Mouse (Mus musculus) olfactory bulb, adult 2 months (tissue): ENCODE measurements around the gene 1110017D15Rik. TPM values are rescaled to one million over a fixed set of nuclear protein-coding genes. Genes with fewer than 3 reads are reported as not detected.

ENCODE experiments used
- H3K27ac ChIP-seq: fragments of 200-500 bp; 2 replicates; pipeline ENCODE4 v1.5.1; 2012; ENCODE audit warnings: low read depth, low read length; ENCODE audit not compliant: insufficient read depth
- H3K4me1 ChIP-seq: fragments of 200-500 bp; 2 replicates; pipeline ENCODE4 v1.6.1; 2012; ENCODE audit warnings: low read length; ENCODE audit not compliant: control insufficient read depth, insufficient read depth
- H3K4me3 ChIP-seq: fragments of 200-500 bp; 2 replicates; pipeline ENCODE4 v1.5.1; 2012; ENCODE audit warnings: mild to moderate bottlenecking, low read depth, low read length, moderate library complexity; ENCODE audit not compliant: insufficient read depth
- CTCF ChIP-seq: fragments of 200-500 bp; IDR thresholded peaks from 2 replicates; pipeline ENCODE4 v1.5.1; 2012; ENCODE audit warnings: low read depth, mild to moderate bottlenecking, low read length, moderate library complexity; ENCODE audit not compliant: insufficient read depth
- POLR2A ChIP-seq: fragments of 200-500 bp; IDR thresholded peaks from 2 replicates; pipeline ENCODE4 v1.6.1; 2012; ENCODE audit warnings: mild to moderate bottlenecking, low read depth, low read length, moderate library complexity; ENCODE audit not compliant: insufficient read depth
- WGBS: fragments of 180-500 bp; shearing (Covaris S2); methylation state at CpG from one replicate; pipeline ENCODE4 v1.1.7; 2018; 5-methylcytosine and 5-hydroxymethylcytosine counted together
- polyA plus RNA-seq: library from polyadenylated mRNA; stranded (reverse); fragments of >200 nt; gene quantifications from 2 replicates; pipeline ENCODE4 v1.2.4, GENCODE M21; 2012; ENCODE audit warnings: low replicate concordance; ENCODE audit not compliant: missing spikeins, insufficient read depth, insufficient read length

1110017D15Rik gene
- polyA plus RNA-seq, 1 experiment = not detected

DNA sequence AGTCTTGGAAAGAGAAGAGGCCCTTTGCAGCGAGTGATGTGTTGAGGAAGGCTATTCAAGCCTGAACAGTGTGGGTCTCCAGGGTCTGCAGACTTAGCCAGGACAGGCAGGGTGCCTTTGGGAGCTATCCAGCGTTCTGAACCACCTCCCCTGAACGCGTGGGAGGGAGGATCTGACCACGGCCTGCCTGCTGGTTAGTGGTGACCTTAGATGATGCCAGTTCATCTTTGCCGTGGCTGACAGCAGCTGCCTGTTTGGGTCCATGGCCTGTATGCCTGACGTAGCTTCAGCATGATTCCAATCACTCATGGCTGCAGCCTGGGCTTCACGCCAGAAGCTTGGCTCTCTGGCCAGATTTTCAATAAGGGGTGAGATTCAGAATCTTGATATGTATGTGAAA is 28.9 kb upstream of the 1110017D15Rik start:
- Histone ChIP-seq H3K27ac (no peak overlapping the region), H3K4me1 (peaks cover 14% of the 10 kb centered on the region), H3K4me3 (no peak overlapping the region)
- 32% methylated on average over 8 of the region's 8 CpGs for WGBS
- TF ChIP-seq POLR2A (no peak), CTCF (no peak)

DNA sequence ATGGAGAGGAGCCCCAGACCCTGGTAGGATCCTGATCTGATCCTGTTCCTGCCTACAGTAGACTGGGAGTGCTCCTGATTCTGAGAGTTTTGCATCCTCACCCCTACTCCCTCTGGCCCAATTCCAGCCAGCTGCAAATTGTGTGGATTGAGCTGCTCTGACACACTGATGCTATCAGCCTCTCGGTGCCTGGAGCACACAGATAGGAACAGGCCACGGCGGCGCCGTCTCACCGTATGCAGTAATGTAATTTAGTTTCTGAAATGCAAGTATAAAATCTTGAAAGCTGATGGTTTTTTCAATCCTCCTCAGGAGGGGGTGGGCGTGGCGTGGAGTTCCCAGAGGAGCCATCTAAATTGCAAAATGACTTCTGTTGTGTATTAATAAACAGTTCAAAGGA is 25.0 kb upstream of the 1110017D15Rik start:
- H3K4me3 ChIP-seq = no peak overlapping the region
- TF ChIP-seq POLR2A = no peak
- peaks cover 19% of the 10 kb centered on the region for H3K4me1 ChIP-seq
- H3K27ac ChIP-seq = no peak overlapping the region
- 59% methylated on average over 8 of the region's 8 CpGs for WGBS

- TF ChIP-seq POLR2A = no peak
- TF ChIP-seq CTCF = no peak
- WGBS = 83% methylated on average over 5 of the region's 5 CpGs
- Histone ChIP-seq H3K27ac (no peak overlapping the region), H3K4me1 (peaks cover 17% of the 10 kb centered on the region), H3K4me3 (no peak overlapping the region)
Observed at GRCm38 (mm10) chr4:41534866-41535265, 17.7 kb upstream of the 1110017D15Rik start.

DNA sequence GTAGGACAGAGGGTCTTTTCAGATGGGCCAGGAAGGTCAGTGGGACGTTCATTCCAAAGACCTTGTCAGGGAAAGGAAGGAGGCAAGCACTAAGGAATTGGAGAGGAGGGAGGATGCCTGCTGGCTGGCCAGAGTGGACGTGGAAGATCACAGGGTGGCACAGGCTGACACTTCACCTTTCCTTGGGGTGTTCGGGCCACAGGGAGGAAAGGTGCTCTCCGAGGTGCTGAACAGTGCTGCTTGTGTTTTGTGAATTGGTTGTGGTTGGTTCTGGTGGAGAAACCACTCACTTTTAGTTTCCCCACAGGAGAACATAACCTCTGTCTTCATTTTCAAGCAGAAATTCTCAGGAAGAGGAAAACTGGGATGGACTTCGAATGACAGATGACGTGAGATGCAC is 15.3 kb upstream of the 1110017D15Rik start:
- Histone ChIP-seq H3K4me1 (peaks cover 20% of the 10 kb centered on the region), H3K4me3 (no peak overlapping the region), H3K27ac (no peak overlapping the region)
- WGBS = 53% methylated on average over 6 of the region's 6 CpGs
- TF ChIP-seq CTCF = no peak

- Histone ChIP-seq H3K4me3 (no peak overlapping the region), H3K27ac (no peak overlapping the region), H3K4me1 (peaks cover 28% of the 10 kb centered on the region)
- WGBS = 58% methylated on average over 8 of the region's 8 CpGs
- TF ChIP-seq CTCF (no peak), POLR2A (no peak)
Observed at GRCm38 (mm10) chr4:41527996-41528395, 10.9 kb upstream of the 1110017D15Rik start.

DNA sequence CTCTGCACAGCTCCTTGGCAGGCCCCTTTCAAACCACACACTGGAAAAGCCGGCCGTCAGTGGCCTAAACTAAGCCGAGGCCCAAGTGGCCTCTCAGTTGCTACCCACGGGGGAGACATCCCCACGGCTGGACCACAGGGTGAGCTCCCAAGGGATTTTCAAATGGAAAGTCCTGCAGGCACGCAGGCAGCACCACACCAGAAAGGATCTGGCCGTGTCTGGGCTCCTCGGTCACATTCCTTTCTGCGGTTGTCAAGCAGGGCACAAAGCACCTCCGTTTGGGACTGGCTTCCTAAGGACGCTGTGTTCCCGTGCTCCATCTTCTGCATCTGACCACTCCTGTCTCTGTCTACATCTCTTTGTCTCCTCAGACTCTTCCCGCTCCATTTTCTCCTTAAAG is 9.9 kb upstream of the 1110017D15Rik start:
- no peak for TF ChIP-seq CTCF
- no peak for TF ChIP-seq POLR2A
- H3K4me1 ChIP-seq = peaks cover 24% of the 10 kb centered on the region
- H3K4me3 ChIP-seq = no peak overlapping the region
- H3K27ac ChIP-seq = no peak overlapping the region
- 60% methylated on average over 13 of the region's 13 CpGs for WGBS

DNA sequence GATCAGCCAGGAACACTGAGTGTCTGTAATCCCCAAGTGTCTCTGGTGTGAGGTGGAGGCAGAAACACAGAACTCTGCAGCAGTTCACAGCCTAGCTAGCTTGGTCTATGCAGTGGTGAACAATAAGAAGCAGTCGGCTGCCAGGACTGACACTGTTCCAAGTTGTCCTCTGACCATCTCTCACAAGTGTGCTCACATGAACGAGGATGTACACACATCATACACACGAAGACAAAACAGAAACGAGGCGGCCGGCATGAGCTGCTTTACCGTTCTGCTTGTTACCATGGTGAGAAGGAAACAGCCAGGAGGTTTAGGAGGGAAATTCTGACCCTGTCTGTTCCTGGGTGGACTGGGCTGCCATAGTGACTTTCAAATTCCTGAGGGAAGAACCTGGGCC is 9.4 kb upstream of the 1110017D15Rik start:
- Histone ChIP-seq H3K4me3 (no peak overlapping the region), H3K4me1 (peaks cover 26% of the 10 kb centered on the region), H3K27ac (no peak overlapping the region)
- WGBS = 26% methylated on average over 7 of the region's 7 CpGs
- no peak for TF ChIP-seq POLR2A
- no peak for TF ChIP-seq CTCF

DNA sequence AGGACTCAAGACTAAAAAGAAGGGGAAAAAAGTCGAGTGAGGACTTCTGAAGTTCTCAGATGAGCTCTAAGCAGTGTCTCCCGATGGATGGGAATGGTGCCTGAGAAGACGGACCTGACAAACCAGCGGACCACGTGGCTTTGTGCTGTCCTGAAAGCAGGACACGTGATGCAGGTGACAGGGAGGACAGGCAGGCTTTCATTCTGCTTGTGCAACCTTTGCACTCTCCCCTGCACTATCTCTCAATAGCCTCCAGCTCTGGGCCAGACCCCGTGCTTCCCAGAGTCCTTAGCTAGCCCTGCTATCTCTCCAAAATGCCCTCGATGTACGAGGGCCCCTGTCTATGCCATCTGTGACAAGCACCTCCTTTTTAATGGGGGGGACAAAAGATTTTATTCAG is 7.7 kb upstream of the 1110017D15Rik start:
- WGBS = 80% methylated on average over 9 of the region's 9 CpGs
- no peak overlapping the region for H3K4me3 ChIP-seq
- H3K27ac ChIP-seq = no peak overlapping the region
- peaks cover 32% of the 10 kb centered on the region for H3K4me1 ChIP-seq
- TF ChIP-seq POLR2A (no peak), CTCF (no peak)

DNA sequence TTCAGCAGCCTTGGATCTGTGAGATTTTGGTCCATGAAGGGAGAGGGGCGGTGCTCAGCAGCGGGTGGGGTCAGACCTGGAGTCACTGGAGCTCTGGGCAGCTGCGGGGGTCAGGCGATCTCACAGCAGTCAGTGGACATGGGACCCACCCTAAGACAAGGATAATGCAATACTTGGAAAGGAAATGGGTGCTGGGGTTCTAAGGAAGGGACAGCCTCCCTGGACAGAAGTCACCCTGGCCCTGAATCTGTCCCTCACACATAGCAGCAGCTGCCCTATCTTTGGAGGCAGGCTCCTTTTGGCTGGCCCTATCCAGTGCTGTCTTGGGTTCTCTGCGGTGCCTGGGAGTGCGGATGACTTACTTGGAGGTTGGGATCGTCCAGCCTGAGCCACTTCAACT is 6.7 kb upstream of the 1110017D15Rik start:
- WGBS = 87% methylated on average over 7 of the region's 7 CpGs
- H3K4me3 ChIP-seq = no peak overlapping the region
- TF ChIP-seq POLR2A (no peak), CTCF (no peak)
- no peak overlapping the region for H3K27ac ChIP-seq
- peaks cover 29% of the 10 kb centered on the region for H3K4me1 ChIP-seq

DNA sequence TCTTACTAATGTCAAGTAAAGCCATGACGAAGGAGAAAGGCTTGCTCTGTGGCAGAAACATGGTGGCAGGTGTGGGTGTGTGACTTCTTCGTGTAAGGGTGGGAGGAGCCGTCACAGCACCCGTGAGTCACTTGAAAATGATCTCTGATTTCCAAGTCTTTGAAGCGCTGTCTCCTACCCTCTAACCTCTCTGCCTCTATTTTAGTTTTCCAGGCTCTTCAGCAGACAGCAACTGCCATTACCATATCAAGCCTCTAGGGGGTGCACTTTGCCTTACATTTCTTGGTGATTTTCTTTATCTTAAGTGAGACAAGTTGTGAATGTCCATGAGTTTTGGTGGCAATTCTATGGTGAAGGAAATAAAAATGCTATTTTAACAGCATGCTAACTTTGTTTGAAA is 5.7 kb upstream of the 1110017D15Rik start:
- TF ChIP-seq POLR2A = no peak
- no peak for TF ChIP-seq CTCF
- H3K4me1 ChIP-seq = peaks cover 27% of the 10 kb centered on the region
- H3K27ac ChIP-seq = no peak overlapping the region
- no peak overlapping the region for H3K4me3 ChIP-seq
- WGBS = 42% methylated on average over 5 of the region's 5 CpGs

DNA sequence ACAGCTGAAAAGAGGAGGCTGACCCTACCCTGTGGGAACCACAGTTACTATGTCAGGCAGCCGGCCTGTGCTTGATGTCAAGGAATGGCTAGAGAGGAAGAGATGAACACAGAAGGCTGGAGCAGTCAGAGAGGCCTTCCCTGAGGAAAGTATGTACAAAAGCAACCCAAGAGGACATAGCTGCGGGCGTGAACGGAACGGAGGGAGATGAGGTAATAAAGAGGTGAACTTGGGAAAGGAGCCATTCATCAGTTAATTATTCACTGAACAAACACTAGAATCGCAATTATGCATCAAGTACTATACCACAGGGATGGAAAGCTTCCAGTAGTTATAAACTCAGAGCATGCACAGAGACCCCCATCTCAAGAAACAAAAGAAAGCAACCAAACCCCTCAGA is 5.0 kb upstream of the 1110017D15Rik start:
- WGBS = 62% methylated on average over 6 of the region's 6 CpGs
- no peak for TF ChIP-seq CTCF
- TF ChIP-seq POLR2A = no peak
- H3K27ac ChIP-seq = no peak overlapping the region
- H3K4me1 ChIP-seq = peaks cover 24% of the 10 kb centered on the region
- H3K4me3 ChIP-seq = no peak overlapping the region
